Comparison of ENCODE assay signal across 10 mouse cellular contexts in genomic region chr10:91228924-91229517, GRCm38 (mm10). TPM values are rescaled to one million over a fixed set of nuclear protein-coding genes. Genes with fewer than 3 reads are reported as not detected.
DNase-seq lines count a peak whose midpoint lies in the region; ATAC-seq and TF ChIP-seq lines count a peak whose summit lies in the region.
"Had no signal": no experiment of that assay in that cellular context is flagged by ENCODE, and none has a peak within 500 bp of the region (broad histone marks: within the 10 kb centered on the region; RNA-seq: fewer than 3 reads in every experiment).

No protein-coding gene starts in this region.

- H3K27ac ChIP-seq in layer of hippocampus, adult 2 months, result no peak overlapping the region
- peak overlapping the region; percentile 80 for H3K27ac ChIP-seq in forebrain, embryonic 10.5 days
- H3K27ac ChIP-seq in hindbrain, embryonic 16.5 days (ENCODE audit: low read depth, low read length), result peak overlapping the region; percentile 80
- peak overlapping the region; percentile 85 for H3K27ac ChIP-seq in neural tube, embryonic 13.5 days (replicated peaks)
- H3K27ac ChIP-seq: liver, embryonic 14.5 days had no signal

- peak overlapping the region; percentile 46 for H3K9ac ChIP-seq in hindbrain, embryonic 16.5 days (ENCODE audit: low read depth, low read length)
- peak overlapping the region; percentile 32 for H3K9ac ChIP-seq in neural tube, embryonic 13.5 days
- H3K9ac ChIP-seq: liver, embryonic 14.5 days had no signal

- H3K27me3 ChIP-seq in forebrain, embryonic 10.5 days (ENCODE audit: poor library complexity, severe bottlenecking), result no peaks in the 10 kb centered on the region
- no peaks in the 10 kb centered on the region for H3K27me3 ChIP-seq in hindbrain, embryonic 16.5 days (replicated peaks; ENCODE audit: control insufficient read depth, insufficient read depth, low read length)
- no peaks in the 10 kb centered on the region for H3K27me3 ChIP-seq in neural tube, embryonic 13.5 days

- peak overlapping the region; percentile 32; the same call in 1 of the 2 replicates for H3K4me3 ChIP-seq in layer of hippocampus, adult 2 months
- peak overlapping the region; percentile 31 for H3K4me3 ChIP-seq in forebrain, embryonic 10.5 days
- H3K4me3 ChIP-seq in hindbrain, embryonic 16.5 days (ENCODE audit: low read length), result peak overlapping the region; percentile 22
- peak overlapping the region; percentile 8; the same call in 1 of the 2 replicates for H3K4me3 ChIP-seq in neural tube, embryonic 13.5 days

- H3K9me3 ChIP-seq in forebrain, embryonic 10.5 days, result no peaks in the 10 kb centered on the region
- no peaks in the 10 kb centered on the region for H3K9me3 ChIP-seq in hindbrain, embryonic 16.5 days (ENCODE audit: control insufficient read depth, low read length)
- no peaks in the 10 kb centered on the region for H3K9me3 ChIP-seq in neural tube, embryonic 13.5 days

- WGBS in forebrain, embryonic 10.5 days, result 69% methylated on average over 6 of the region's 6 CpGs
- 48% methylated on average over 6 of the region's 6 CpGs for WGBS in hindbrain, embryonic 16.5 days
- 54% methylated on average over 6 of the region's 6 CpGs for WGBS in neural tube, embryonic 13.5 days

- no peaks in the 10 kb centered on the region for H3K36me3 ChIP-seq in forebrain, embryonic 10.5 days (replicated peaks)
- H3K36me3 ChIP-seq in hindbrain, embryonic 16.5 days (ENCODE audit: control insufficient read depth, insufficient read depth, low read length), result no peaks in the 10 kb centered on the region
- H3K36me3 ChIP-seq in neural tube, embryonic 13.5 days, result no peaks in the 10 kb centered on the region

- no peak for ATAC-seq in hindbrain, embryonic 16.5 days
- ATAC-seq in neural tube, embryonic 13.5 days (ENCODE audit: low read depth), result peak; percentile 69
- no peak for ATAC-seq in erythroid progenitor cell, adult 5-6 weeks (replicated peaks; ENCODE audit: low FRiP score, poor library complexity, severe bottlenecking)

- peak overlapping the region; percentile 58 for H3K4me2 ChIP-seq in hindbrain, embryonic 16.5 days (ENCODE audit: low read length)
- H3K4me2 ChIP-seq in neural tube, embryonic 13.5 days, result peak overlapping the region; percentile 45

- DNase-seq in layer of hippocampus, adult 2 months (ENCODE audit: low spot score in 2 of 2), result no peak
- DNase-seq in layer of hippocampus, adult 8-10 months (ENCODE audit: low spot score in 2 of 2), result no peak
- DNase-seq in forebrain, embryonic 10.5 days (ENCODE audit: extremely low spot score, low spot score), result no peak
- no peak for DNase-seq in ovary, adult 18-20 months (ENCODE audit: low spot score)
- no peak for DNase-seq in cerebellum, adult 18-20 months
- DNase-seq: gastrocnemius, postnatal 14 days had no signal

- no peak for TF ChIP-seq CTCF in layer of hippocampus, adult 2 months (conservative IDR thresholded peaks at IDR 0.05)

- H3K4me1 ChIP-seq in forebrain, embryonic 10.5 days, result peaks cover 37% of the 10 kb centered on the region
- H3K4me1 ChIP-seq in hindbrain, embryonic 16.5 days (ENCODE audit: control insufficient read depth, insufficient read depth, low read depth, low read length), result peaks cover 18% of the 10 kb centered on the region
- peaks cover 25% of the 10 kb centered on the region for H3K4me1 ChIP-seq in neural tube, embryonic 13.5 days (replicated peaks)

RNA-seq across cellular contexts. Expression of gene Tmpo, which starts 47.9 kb away (rescaled TPM):
- 10 to 100 TPM; 37.5 to 39.7 TPM for total RNA-seq in layer of hippocampus, adult 2 months (2021)
- total RNA-seq in layer of hippocampus, adult 8-10 months (2022), result 10 to 100 TPM; 39.2 to 51.2 (median 41.8) TPM
- 261 and 275 TPM in 2 replicates for polyA plus RNA-seq in forebrain, embryonic 10.5 days (2016; fragmentation: Nextera tagmentation; extraction: Ambion mirVana)
- 68.7 and 83.7 TPM in 2 replicates for polyA plus RNA-seq in hindbrain, embryonic 16.5 days (2015; fragmentation: Nextera tagmentation; extraction: Ambion mirVana)
- 111 and 141 TPM in 2 replicates for polyA plus RNA-seq in neural tube, embryonic 13.5 days (2015; fragmentation: Nextera tagmentation; extraction: Ambion mirVana)
- 941 and 1,232 TPM in 2 replicates for total RNA-seq in erythroid progenitor cell, adult 5-6 weeks (2015; ENCODE audit: low replicate concordance)
- total RNA-seq in erythroid progenitor cell, adult 5-6 weeks (2017; ENCODE audit: low replicate concordance), result 1,337 and 1,570 TPM in 2 replicates

Comparison
In these comparisons a context has a peak if more than half of its experiments do, and no peak if none do; other contexts are left out.
1. RNA of gene Tmpo, which starts 47.9 kb away (total RNA-seq): 941 to 1,570 TPM in erythroid progenitor cell, adult 5-6 weeks; 39.2 to 51.2 TPM in layer of hippocampus, adult 8-10 months and 37.5 to 39.7 TPM in layer of hippocampus, adult 2 months; every median in the first group is over 10 times any median in the second.
2. Peak in every context shown above with its lines, with median percentiles within 50 percentile points of each other: H3K4me3 ChIP-seq.